Mouse (Mus musculus): ENCODE measurements around the gene Ugt1a10.
"Not testable (repeated sequence)": the region's sequence is repeated elsewhere in the genome, so short reads cannot be mapped to it uniquely, and the experiment has no call there.

Gene Ugt1a10

DNA sequence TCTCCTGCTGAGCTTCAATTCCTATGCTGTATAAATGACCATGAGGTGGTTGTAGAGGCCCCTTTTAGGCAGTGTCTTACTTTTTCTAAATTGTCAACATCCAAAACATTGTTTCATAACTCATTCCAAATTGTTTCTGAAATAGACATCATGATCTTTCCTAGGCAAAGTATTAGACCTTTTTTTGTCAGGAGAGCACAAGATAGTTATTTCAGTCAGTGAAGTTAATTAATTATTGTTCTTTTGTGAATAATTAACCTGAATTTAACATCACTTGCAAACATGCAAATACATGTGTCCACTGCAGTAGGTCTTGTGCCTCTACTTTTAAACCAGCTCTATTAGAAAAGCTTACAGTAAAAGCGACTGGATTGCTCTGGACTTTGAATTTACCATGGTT is at the start of gene Ugt1a10:
Gene Ugt1a10 (plus strand): TSS at position 301 of the 400 bp plus-strand sequence.
- no peak for DNase-seq (ENCODE audit: low read depth)

GRCm38 (mm10) chr1:88007692-88008210 is 47.4 kb upstream of the Ugt1a10 start:
- no peak for DNase-seq (ENCODE audit: low read depth)

DNA sequence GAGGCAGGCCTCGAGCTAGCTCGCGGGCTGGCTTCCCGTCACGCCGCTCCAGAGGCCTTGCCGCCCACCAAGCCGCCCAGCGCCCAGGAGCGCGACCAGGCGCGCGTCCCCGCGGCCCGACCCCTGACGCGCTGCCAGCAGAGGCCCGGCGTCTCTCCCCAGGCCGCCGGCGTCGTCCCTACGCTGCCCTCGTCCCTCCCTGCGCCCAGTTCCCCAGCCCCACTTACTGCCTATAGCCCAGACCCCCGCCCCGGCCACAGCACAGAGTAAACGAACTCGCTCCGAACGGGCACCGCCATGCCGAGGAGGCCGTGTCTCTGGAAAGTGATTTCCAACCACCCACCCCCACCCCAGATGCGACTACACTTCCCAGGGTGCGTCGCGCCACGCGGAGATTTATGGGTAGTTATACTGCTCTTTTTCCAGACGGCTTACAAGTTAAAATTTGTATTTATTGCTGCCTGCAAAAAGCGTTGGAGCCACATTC is 46.9 kb upstream of the Ugt1a10 start, which contains the start of gene Usp40:
Gene Usp40 (minus strand): TSS at position 341 of the 487 bp plus-strand sequence.
- DNase-seq (ENCODE audit: low read depth) = peak; percentile 94

DNA sequence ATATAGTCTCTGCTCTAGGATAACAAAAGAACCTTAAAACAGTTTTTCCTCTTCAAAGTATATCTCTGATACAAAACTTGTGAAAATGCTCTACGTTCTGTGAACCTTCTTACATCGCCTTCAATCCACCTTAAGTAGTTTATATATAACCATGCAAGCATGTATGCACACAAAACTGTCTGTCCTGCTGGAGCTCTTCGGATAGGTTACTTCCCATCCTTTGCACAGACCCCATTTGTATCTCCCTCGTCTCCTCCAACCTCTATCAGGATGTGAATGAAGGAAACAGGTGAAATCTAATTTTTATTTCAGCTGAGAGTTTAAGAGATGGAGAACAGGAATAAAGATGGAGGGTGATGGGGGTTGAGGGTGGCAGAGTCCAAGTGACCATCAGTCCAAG is 46.5 kb upstream of the Ugt1a10 start:
- DNase-seq (ENCODE audit: low read depth) = no peak

DNA sequence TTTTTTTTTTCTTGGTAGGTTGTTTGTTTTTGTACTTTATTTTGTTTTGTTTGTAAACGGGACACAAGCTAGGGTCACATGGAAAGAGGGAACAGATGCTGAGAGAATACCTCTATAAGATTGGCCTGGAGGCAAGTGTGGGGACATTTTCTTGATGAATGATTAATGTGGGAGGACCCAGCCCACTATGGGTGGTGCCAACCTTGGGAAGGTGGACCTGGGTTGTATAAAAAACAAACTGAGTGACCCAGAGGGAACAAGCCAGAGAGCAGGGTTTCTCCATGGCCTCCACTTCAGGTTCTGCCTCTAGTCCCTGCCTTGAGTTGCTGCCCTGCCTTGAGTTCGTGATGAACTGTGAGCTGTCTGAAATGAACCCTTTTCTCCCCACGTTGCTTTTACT is 45.7 kb upstream of the Ugt1a10 start:
- DNase-seq (ENCODE audit: low read depth) = no peak

- no peak for DNase-seq (ENCODE audit: low read depth)
Measured at GRCm38 (mm10) chr1:88013726-88014125, 41.5 kb upstream of the Ugt1a10 start.

- DNase-seq (ENCODE audit: low read depth) = peak; percentile 35
Measured at GRCm38 (mm10) chr1:88014194-88014593, 41.0 kb upstream of the Ugt1a10 start.

- no peak for DNase-seq (ENCODE audit: low read depth)
Measured at GRCm38 (mm10) chr1:88014671-88015070, 40.5 kb upstream of the Ugt1a10 start.

DNA sequence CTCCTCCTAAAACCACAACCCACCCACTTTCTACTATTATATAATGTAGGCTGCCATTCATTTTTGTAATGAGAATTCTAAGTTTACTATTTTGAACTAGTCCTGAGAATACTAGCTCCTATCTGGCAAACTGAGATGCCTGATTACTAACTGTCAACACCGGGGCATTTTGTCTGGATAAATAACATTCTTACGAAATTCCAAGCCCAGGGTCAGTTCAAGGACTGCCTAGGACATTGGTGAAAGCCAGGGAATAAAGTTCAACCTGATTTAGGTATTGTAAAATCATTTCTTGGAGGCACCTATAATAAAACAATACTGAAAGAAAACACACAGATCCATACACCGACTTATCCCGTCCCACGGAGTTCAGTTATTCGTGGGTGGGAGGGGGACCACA is 39.8 kb upstream of the Ugt1a10 start:
- no peak for DNase-seq (ENCODE audit: low read depth)

DNA sequence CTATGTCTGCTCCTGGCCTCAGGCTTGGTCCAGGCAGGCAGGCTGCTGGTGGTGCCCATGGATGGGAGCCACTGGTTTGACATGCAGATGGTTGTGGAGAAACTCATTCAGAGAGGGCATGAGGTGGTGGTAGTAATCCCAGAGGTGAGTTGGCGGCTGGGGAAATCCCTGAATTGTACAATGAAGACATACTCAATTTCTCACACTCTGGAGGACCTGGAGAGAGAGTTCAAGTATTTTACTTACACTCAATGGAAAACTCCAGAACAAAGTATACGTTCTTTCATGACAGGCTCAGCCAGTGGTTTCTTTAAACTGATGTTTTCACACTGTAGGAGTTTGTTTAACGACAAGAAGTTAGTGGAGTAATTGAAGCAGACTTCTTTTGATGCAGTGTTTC is 29.9 kb upstream of the Ugt1a10 start:
- DNase-seq (ENCODE audit: low read depth) = not testable (repeated sequence)

DNA sequence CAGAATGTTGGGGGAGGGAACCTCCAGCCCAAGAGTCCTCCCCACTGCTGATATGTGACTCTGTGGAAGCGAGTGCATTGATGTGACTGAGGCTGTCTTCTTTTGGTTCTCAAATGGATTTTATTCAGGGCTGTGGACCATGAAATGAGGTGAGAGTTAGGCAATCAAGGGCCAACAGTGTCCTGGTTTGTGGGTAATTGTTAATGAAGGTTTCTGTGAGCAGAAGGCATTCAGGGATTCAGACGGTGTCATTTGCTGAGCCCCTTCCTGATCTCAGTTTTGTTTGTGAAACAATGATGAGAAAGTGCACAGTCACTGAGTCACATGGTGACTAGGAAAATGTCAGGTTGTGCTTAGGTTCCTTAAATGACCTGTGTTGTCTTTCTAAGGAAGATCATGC is 12.1 kb upstream of the Ugt1a10 start:
- not testable (repeated sequence) for DNase-seq (ENCODE audit: low read depth)

DNA sequence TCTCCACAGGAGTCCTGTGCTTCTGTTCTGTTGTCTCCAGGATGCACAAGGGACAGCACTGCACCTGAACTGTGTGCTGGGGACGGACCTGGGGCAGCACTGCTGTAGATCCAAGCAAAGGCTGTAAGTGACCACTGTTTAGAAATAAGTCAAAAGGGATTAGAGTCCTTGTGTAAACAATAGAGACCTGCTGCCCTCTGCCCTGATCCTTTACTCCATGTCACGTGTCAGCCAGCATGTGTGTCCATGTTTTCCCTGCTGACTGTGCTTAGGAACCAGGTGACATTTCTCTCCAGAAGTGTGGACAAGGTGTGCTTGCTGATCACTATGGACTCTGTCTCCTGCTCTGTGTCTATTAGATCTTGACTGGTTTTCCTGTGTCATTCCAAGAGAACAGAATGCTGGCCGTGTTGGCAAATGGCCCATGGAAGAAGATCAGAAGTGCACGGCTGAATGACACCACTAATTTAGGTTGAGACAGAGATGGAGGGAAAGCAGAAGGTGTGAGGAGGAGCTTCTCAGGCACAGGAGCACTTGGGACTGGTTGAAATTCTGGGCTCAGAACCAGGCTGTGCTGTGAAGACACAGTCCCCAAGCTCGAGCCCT is 10.3 kb upstream of the Ugt1a10 start:
- not testable (repeated sequence) for DNase-seq (ENCODE audit: low read depth)

DNA sequence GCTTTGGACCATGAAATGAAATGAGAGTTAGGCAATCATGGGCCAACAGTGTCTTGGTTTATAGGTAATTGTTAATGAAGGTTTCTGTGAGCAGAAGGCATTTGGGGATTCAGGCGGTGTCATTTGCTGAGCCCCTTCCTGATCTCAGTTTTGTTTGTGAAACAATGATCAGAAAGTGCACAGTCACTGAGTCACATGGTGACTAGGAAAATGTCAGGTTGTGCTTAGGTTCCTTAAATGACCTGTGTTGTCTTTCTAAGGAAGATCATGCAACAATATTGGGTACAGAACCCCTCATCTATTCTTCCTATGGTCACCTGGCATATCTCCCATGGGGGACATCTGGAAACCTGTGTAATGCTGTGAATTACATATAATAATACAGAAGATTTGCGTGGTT is 7.8 kb upstream of the Ugt1a10 start:
- DNase-seq (ENCODE audit: low read depth) = not testable (repeated sequence)

- DNase-seq (ENCODE audit: low read depth) = not testable (repeated sequence)
Measured at GRCm38 (mm10) chr1:88066472-88067102, 11.4 kb downstream of the Ugt1a10 start.

DNA sequence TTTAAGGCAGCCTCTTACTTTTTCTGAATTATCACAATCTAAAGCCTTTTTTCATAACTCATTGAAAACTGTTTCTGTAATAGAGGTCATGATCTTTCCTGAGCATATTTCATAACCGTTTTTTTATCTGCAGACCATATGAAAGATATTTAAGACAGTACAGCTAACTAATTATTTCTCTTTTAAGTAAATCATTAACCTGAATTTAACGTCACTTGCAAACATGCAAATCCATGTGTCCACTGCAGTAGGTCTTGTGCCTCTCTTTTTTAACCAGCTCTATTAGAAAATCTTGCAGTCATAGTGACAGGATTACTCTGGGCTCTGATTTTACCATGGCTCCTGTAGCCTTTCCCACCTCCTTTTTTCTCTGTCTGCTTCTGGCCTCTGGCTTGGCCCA is 15.3 kb downstream of the Ugt1a10 start, which contains the start of gene Ugt1a9:
Gene Ugt1a9 (plus strand): TSS at position 306 of the 400 bp plus-strand sequence.
- no peak for DNase-seq (ENCODE audit: low read depth)

- DNase-seq (ENCODE audit: low read depth) = no peak
Measured at GRCm38 (mm10) chr1:88070902-88071301, 15.7 kb downstream of the Ugt1a10 start.

DNA sequence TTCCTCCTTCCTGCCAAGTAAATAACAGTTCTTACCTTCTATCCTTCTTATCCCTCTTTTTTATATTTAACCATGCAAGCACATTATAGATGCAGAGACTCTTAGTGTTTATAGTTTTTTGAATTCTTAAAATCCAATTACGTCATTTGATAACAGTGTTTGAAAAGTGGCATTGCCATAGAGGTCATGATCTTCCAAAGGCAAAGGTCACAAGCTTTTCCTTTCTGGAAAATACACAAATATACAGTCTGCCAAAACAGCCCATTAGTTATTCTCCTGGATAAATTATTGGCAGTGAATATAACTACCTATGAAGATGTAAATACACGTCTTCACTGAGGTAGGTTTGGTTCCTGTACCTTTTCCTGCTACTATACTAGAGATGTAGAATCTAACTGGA is 19.3 kb downstream of the Ugt1a10 start:
- DNase-seq (ENCODE audit: low read depth) = no peak

DNA sequence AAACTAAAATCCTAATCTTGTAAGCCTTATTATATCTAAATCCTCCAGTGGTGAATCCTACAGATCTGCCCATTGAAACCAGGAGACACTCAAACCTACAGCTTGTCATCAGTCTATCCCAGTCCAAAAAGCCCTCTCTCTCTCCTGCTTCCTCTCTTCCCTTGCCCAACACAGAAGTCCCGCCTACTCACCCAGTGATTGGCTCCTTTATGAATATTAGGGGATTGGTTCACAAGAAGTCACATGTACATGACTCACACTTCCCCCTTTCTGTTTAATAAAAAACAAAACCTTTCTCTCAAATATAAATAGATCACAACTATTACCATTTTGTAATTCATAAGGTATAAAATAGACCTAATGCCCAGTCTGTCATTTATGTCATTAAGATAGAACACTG is 21.9 kb downstream of the Ugt1a10 start:
- DNase-seq (ENCODE audit: low read depth) = peak; percentile 52

- DNase-seq (ENCODE audit: low read depth) = no peak
Measured at GRCm38 (mm10) chr1:88081670-88082069, 26.5 kb downstream of the Ugt1a10 start.

GRCm38 (mm10) chr1:88086125-88086524 is 30.9 kb downstream of the Ugt1a10 start:
- no peak for DNase-seq (ENCODE audit: low read depth)

GRCm38 (mm10) chr1:88087513-88087912 is 32.3 kb downstream of the Ugt1a10 start, which contains the start of gene Ugt1a8:
Gene Ugt1a8, plus strand, starts transcription at chr1:88087813.
- no peak for DNase-seq (ENCODE audit: low read depth)

GRCm38 (mm10) chr1:88092341-88092740 is 37.2 kb downstream of the Ugt1a10 start:
- no peak for DNase-seq (ENCODE audit: low read depth)

- DNase-seq (ENCODE audit: low read depth) = peak; percentile 81
Measured at GRCm38 (mm10) chr1:88094270-88094676, 39.1 kb downstream of the Ugt1a10 start.
